Mouse (Mus musculus): ENCODE measurements around the gene Cav2.

Cav2 gene

DNA sequence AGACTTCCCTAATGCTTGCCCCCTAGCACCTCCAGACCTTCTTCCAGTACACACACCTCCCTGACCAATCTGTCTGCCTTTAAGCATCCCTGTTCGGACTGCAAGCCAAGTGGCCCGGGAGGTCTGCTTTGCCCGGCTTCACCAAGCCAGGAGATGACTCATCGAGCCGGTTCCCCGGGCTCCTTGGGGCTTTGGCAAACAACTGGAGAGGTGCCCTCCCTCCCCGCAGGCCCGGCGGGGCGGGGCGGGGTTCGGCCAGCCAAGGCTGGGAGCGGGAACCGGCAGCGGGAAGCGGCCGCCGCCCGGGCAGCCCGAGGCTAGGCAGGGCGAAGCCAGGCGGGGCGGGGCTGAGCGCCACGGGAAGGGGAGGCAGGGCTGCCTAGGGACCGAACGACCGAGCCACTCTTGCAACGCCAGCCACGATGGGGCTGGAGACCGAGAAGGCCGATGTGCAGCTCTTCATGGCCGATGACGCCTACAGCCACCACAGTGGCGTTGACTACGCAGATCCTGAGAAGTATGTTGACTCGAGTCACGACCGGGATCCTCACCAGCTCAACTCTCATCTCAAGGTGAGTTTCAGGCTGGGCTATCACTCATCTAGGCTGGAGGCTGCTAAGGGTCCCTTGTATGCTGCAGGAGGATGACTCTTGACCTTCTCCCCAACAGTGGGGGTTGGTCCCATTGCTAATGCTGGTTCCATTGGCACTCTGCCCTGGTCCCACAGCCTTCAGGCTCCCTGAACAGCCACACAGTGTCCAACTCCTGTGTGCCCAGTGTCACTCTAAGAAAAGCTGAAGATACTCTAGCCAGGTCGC, at the start of gene Cav2:
Gene Cav2 (plus strand): TSS at position 247 of the 818 bp plus-strand sequence.
- DNase-seq (ENCODE audit: extremely low read depth, insufficient read length, low spot score) = peak; percentile 97

DNA sequence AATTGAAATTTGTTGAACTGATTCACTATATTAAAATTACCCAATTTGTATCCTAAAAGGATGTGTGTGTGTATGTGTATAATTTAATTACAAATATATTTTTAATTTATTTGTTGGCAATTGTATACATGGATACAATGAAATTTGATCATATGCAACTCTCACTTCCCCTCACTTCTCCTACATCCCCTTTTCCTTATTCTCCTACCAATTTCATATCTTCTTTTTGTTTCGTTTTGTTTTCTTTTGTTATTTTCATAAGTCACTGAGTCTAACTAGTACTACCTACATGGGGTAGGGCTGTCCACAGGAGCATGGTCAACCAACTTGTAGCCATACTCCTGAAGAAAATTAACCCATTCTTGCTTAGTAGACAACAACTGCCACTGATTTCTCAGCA, 41.3 kb upstream of the Cav2 start:
- no peak for DNase-seq (ENCODE audit: extremely low read depth, insufficient read length, low spot score)

DNA sequence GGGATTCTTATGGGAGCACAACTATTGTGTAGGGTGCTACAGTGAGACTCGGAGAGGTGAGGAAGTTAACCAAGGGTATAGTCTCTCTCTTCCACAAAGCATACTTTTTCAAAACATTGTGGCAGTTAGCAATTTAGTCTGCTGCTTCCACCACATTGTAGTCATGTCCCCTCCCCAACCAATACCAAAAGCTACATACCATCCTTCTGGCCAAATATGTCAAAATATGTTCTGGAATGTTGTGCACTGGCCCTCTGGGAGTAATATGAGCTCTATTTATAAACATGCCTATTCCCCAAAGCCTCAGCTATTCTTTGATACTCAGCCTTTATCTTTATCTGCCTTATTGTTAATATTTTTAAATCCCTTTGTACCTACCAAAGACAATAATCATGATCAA, 40.0 kb upstream of the Cav2 start:
- no peak for DNase-seq (ENCODE audit: extremely low read depth, insufficient read length, low spot score)

DNA sequence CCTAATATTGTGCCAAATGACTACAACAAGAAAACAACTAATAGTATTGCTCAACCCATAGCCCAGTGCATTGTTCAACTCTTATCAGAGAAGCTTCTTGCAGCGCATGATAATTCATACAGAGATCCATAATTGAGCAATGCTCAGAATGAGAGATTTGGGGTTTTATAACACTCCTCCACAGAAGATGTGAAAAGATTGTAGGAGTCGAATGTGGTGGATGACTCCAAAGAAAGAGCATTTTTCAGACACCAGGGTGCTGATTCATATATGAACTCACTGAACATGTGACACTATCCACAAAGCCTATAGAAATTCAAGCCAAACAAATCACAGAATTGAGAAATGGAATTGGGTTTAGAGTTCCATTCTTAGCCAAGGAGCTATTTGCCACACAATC, 34.0 kb upstream of the Cav2 start:
- peak; percentile 32 for DNase-seq (ENCODE audit: extremely low read depth, insufficient read length, low spot score)

DNA sequence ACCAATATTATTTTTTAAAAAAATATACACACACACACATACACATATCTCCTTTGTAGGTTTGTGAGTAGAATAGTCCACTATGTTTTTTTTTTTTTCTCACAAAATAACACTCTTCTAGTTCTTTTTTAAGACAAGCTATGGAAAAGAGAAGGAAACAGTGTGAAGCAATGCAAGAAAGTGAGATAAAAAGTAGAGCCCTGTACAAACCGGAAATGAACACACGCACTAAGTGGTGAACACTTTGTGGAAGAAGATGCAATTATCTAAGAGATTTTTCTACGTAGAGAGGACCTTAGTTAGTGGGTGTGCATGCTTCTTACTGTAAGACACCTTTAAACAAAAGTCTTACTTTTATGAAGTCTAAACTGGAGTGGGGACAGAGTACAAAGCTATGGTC, 33.3 kb upstream of the Cav2 start:
- no peak for DNase-seq (ENCODE audit: extremely low read depth, insufficient read length, low spot score)

DNA sequence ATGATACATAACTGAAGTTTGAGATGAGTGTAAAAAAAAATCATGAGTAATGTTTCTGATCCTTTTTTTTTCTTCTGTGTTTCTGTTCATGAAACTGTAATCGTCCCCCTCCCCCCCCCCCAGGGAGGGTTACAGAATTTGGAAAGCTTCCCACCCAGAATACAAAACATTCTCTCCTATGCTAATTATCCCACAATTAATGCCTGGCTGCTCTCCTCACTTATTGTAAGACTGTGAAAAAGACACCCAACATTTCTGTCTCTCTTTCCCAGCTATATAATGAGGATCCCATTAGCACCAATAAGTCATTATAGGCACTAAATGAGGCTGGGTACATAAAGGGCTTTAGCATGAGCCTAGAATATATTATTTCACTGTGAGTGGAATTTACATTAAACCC, 32.7 kb upstream of the Cav2 start:
- no peak for DNase-seq (ENCODE audit: extremely low read depth, insufficient read length, low spot score)

DNA sequence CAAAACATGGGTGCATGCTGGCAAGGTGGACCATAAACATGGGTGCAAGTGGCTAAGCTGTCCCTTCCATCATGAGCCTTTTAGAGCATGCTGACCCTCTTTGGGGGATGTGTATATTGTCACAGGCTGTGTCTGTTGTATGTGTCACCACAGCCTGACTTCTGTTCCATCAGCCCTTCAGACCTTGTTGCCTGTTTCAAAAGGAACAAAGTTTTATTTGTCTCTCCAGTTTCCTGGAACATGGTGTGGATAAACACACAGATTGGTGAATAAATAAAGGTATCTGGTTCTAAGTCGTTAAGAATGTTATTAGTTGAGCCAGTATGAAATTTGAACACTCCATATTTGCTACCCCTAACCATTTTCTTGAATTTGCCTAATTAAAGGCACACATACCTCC, 29.0 kb upstream of the Cav2 start:
- DNase-seq (ENCODE audit: extremely low read depth, insufficient read length, low spot score) = no peak

DNA sequence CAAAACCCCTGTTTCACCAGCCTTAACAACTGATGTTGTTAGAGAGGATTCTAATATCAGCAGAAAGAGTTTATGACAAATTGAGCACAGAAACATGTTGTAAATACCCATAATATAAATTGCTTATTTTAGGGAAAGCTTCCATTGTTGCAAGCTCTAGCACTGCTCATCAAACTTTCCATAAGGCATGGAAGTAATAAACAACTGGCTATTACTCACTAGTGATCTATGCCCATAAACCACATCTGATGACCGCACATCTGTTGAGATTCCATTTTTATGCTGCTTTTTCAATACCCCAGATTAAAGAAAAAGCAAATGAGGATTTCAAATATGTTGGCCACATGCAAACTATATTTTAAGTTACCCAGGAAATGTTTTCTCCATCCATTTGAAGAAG, 22.8 kb upstream of the Cav2 start:
- DNase-seq (ENCODE audit: extremely low read depth, insufficient read length, low spot score) = peak; percentile 30

DNA sequence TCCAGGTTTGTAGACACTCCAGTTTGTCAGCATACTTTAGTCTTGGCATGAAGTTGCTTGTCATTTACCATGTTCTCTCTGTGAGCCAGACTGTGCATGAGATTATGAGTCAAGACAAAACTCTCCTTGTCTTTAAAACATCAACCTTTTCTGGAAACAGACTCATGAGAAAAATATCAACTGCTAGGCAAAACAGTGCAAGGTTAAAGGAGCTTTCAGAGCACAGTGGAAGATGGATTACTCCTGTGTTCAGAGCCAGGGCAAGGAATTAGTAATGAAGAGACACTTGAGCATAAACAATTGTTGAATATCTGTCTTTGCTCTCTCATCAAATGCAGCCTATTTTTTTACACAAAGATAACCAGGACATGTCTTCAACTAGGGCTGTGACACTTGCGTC, 22.1 kb upstream of the Cav2 start:
- peak; percentile 36 for DNase-seq (ENCODE audit: extremely low read depth, insufficient read length, low spot score)

DNA sequence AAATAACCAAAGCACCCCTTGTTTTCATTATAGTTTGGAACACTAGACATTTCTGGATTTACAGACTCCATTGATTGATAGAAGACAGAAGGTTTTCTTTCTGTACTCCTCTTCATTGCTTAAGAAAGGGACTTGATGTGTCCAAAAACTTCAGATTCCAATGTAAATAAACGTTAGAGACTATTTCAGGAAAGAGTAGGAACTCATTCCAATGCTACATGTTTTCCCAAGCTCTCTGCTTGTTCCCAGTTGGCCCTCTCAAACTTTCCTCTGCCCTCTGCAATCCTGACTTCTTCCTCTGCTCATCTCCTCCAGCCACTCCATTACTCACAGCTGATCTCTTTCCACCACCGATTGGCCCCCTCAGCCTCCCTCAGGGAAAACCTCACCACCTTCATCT, 18.2 kb upstream of the Cav2 start:
- no peak for DNase-seq (ENCODE audit: extremely low read depth, insufficient read length, low spot score)

DNA sequence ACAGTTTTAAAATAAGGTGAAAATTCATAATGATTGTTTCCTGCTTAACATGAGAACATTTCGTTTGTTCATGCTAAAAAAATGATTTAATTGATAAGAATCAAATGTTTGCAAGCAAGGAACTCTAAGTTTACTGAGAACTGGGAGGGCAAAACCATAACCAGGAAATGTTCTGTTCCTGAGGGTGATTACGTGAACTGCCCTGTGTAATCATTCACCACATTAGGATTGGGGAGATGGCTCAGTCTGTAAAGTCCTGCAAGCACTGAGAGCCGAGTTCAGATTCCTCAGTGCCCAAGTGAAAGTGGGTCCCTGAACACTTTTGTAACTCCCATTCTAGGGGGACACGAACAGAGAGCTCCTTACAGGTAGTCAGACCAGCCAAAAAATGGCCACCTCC, 15.9 kb upstream of the Cav2 start:
- no peak for DNase-seq (ENCODE audit: extremely low read depth, insufficient read length, low spot score)

DNA sequence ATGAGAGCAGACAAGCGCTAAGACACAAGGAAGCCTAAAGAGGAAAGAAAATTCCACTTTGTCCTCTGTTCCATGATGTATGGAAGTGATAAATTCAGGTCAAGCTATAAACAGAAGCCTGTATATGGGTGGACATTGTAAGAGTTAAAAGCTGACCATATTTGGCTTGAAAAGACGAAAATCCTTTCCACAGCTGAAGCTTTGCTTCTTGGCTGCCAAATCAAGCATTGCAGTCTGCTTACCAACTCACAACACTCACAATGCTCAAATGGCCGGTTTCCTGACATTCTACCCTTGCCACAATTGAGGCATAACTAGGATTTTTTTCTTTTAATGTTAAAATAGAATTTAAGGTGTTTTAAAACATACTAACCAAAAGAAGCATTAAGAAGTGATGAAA, 14.5 kb upstream of the Cav2 start:
- DNase-seq (ENCODE audit: extremely low read depth, insufficient read length, low spot score) = no peak

DNA sequence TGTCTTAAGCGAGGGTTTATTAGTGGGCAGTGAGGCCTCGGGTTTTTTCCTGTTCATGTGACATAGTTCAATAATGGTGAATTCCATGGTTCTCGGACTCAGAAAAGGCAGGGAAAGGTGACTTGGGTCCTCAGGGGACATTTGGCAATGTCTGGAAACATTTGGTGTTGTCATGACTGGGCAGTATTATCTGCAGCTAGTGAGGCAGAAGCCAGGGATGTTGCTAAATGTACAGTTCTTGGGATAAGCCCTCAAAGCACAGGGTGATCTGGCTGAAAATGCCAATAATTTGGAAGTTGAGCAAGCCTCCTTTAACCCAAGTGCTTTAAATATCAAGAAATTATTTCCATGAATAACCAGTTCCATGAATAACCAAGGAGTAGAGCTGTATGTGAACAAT, 2.6 kb upstream of the Cav2 start:
- DNase-seq (ENCODE audit: extremely low read depth, insufficient read length, low spot score) = no peak

DNA sequence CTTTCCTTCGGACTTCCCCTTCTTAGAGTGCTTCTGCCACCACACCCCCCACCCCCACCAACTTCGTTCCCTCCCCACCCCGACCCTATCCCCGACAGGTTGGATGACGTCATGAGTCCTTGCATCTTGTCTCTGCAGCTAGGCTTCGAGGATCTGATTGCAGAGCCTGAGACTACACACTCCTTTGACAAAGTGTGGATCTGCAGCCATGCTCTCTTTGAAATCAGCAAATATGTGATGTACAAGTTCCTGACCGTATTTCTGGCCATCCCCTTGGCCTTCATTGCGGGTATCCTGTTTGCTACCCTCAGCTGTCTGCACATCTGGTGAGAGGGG, 740 bp downstream of the Cav2 start:
- DNase-seq (ENCODE audit: extremely low read depth, insufficient read length, low spot score) = no peak

DNA sequence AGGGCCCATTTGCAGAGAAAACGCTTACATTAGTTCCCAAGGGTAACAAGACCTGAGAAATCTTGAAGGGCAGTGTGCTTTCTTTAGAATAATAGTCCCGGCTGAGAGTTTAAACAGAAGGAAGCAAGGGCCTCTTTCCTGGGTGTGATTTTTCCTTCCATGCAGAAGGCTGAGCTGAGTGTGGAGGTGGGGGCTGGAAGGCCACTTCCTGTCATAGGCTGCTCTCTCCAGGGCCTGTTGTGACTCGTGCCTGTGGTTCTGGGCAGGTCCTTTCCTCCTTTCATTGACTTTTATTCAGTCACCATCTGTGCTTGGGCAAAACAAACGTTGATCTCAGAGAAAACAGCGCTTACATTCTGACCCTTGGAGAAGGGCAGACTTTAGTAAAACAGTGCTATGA, 1.2 kb downstream of the Cav2 start:
- DNase-seq (ENCODE audit: extremely low read depth, insufficient read length, low spot score) = peak; percentile 61

DNA sequence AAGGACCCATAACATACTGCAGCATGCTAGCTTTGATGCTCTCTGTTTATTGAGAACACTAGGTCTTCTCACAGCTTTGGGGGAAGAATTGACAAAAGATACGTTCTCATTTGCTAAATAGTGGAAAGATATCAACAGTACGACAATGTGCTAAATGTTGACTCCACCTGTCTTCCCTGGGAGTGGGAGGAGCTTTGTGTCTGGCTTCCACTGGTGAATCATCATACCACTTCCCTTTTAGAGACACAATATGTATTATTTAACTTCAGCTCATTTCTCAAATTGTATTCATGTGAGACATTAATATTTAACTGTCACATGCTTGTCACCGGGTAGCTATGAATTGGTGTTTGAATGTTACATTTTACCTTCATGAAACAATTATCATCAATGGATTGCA, 2.8 kb downstream of the Cav2 start:
- DNase-seq (ENCODE audit: extremely low read depth, insufficient read length, low spot score) = no peak

DNA sequence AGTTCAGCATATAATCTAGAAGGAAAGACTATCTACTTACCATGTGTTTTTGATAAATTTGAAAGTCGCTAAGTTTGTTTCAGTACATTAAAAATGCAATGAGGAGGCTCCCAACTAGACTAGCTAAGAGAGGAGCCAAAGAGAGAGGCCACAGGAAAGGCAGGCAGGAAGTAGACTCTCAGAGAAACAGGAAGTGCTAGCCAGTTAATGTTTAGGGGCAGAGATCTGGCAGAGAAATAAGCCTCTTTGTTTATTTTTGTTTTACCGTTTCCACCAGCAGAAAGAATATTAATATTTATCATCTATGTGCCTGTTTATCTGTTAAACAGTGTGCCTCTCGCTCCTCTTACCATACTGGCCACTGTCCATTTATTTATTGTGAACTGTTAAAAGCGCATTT, 5.4 kb downstream of the Cav2 start:
- DNase-seq (ENCODE audit: extremely low read depth, insufficient read length, low spot score) = no peak

DNA sequence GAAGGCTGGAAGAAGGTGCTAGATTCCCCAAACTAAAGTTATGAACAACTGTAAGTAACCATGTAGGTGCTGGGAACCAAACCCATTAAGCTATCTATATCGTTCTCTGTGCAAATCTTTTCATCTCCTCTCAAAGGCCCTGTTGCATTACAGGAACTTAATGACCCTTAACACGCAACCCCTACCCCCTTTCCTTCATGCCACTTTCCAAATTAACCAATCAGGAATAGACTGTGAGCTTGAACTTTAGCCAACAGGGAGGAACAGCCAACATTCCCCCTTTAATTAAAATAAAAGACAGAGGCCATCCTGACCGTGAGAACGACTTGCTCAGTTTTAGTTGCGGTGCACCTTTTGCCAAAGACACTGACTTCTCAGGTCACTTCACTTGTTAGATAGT, 14.1 kb downstream of the Cav2 start:
- DNase-seq (ENCODE audit: extremely low read depth, insufficient read length, low spot score) = no peak

DNA sequence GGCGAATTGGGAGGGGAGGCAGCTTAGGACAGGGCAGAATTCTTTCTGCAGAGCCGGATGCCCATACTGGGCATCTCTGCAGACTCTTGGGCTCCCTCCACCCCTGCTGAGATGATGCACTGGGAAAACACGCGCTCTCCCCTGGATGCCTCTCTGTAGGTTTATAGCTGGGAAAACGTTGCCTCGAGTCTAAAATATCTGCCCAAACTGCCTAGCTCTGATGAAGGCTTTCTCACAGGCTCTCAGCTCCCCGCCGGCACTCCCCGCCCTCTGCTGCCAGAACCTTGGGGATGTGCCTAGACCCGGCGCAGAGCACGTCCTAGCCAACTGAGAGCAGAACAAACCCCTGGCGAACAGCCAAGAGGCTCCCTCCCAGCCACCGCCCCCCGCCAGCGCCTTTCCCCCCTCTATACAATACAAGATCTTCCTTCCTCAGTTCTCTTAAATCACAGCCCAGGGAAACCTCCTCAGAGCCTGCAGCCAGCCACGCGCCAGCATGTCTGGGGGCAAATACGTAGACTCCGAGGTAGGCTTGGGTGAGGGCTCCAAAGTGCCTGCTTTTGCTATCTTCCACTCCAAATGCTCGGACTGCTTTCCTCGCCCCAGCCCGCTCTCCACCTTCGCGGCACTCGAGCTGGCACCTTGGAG, 25.1 kb downstream of the Cav2 start, which contains the start of gene Cav1:
Gene Cav1 (plus strand): TSS at position 382 of the 648 bp plus-strand sequence.
- DNase-seq (ENCODE audit: extremely low read depth, insufficient read length, low spot score) = peak; percentile 94

DNA sequence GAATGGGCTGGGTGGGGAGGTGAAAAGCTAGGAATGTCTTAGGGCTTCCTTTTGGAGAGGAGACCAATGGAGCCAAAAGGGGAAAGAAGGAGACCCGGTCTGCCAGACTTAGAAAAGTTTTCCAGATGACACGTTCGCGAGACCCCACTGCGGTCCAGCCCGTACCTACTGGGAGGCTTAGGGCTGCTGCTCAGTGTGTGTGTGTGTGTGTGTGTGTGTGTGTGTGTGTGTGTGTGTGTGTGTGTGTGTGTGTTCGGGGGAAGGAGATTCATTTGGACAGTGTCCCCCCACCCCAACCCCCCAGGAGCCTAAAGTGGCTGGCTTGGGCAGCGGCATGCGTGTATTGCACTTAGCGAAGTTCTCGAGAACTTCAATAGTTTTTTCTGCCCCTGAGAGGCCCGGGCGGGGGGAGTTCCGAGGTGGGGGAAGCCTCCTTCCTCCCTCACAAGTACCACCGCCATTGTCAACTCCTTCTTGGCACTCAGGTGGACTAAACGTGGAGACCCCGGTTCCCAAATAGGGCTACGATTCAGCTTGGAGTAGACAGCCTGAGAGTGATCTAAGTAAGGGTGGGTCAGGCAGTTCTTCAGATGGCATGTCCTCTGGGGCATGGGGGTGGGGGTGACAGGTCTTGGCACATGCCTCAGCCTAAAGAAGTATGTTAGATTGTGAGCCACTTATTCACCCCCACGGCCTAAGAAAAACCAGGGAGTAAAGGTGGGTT, 25.8 kb downstream of the Cav2 start:
- DNase-seq (ENCODE audit: extremely low read depth, insufficient read length, low spot score) = peak; percentile 66

DNA sequence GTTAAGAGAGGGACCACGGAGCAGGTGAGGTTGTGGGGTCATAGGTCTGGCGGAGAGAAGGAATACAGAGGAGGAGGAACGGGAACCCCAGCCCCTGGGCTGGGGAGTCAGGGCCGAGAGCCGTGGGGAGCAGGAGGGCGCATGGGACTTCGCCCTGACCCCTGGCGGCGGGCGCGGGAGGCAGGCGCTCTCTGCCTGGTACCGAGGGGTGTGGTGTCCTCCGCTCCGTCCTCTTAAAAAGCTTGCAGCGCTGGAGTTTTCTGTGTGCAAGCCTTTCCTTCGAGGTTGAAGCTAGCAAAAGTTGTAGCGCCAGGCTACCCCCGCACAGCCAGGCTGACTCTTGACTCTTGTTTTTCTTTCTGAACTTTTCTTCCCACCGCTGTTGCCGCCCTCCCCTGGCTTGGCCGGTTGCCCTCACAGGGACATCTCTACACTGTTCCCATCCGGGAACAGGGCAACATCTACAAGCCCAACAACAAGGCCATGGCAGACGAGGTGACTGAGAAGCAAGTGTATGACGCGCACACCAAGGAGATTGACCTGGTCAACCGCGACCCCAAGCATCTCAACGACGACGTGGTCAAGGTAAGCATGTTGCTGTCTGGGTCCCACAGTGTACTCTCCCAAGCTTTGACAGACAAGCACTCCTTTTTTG, 26.6 kb downstream of the Cav2 start:
- peak; percentile 91 for DNase-seq (ENCODE audit: extremely low read depth, insufficient read length, low spot score)
